Mouse (Mus musculus) bone marrow, adult 2 months (tissue): ENCODE data around the gene Acsl4.

Source experiments
- CTCF ChIP-seq: fragments of 200-500 bp; IDR thresholded peaks from 2 replicates; pipeline ENCODE4 v1.5.1; 2011; ENCODE audit warnings: low read length, control low read depth; ENCODE audit not compliant: control insufficient read depth, insufficient read depth
- POLR2A ChIP-seq: fragments of 200-500 bp; IDR thresholded peaks from 2 replicates; pipeline ENCODE4 v1.6.1; 2011; ENCODE audit warnings: low read depth, mild to moderate bottlenecking, control low read depth, low read length, borderline replicate concordance; ENCODE audit not compliant: control insufficient read depth

GRCm38 (mm10) chrX:142426628-142427027 is 36.3 kb upstream of the Acsl4 start:
- TF ChIP-seq POLR2A = no peak
- no peak for TF ChIP-seq CTCF
